Mouse (Mus musculus) adrenal gland, postnatal 0 days (tissue): Measurements from ENCODE around the gene Hadh. TPM values are rescaled to one million over a fixed set of nuclear protein-coding genes. Genes with fewer than 3 reads are reported as not detected.

ENCODE experiments used
- polyA plus RNA-seq: library from polyadenylated mRNA; unstranded; fragments of >200 nt; fragmentation: Nextera tagmentation; extraction: Ambion mirVana; gene quantifications from 2 replicates; pipeline ENCODE4 v1.2.1, GENCODE M21; 2015

The Hadh gene
- 158 and 281 TPM in 2 replicates for polyA plus RNA-seq

GRCm38 (mm10) chr3:131271559-131272373, at the start of gene Hadh:
Hadh (minus strand) TSS chr3:131272101.

GRCm38 (mm10) chr3:131302452-131303319, 30.8 kb upstream of the Hadh start, which contains the start of gene Cyp2u1:
Cyp2u1 (minus strand) TSS chr3:131303227.

Other genes with a start within 250 kb of the Hadh start
- 4.1 and 6.5 TPM in 2 replicates for gene Lef1, start 161.6 kb downstream of the Hadh start, polyA plus RNA-seq
- gene Cyp2u1, start 31.1 kb upstream of the Hadh start, polyA plus RNA-seq: 1.5 and 1.8 TPM in 2 replicates
- 3.8 and 4.5 TPM in 2 replicates for gene Sgms2, start 219.3 kb upstream of the Hadh start, polyA plus RNA-seq